Mouse (Mus musculus) limb, embryonic 14.5 days (tissue): ENCODE results near the gene Btbd3. TPM values are rescaled to one million over a fixed set of nuclear protein-coding genes. Genes with fewer than 3 reads are reported as not detected.

Experiments
- ATAC-seq: fragments of 200-750 bp; cut with Nextera tagmentation; 2 replicates; pipeline ENCODE4 v1.8.0; 2017; ENCODE audit warnings: low read depth, moderate number of reproducible peaks, moderate TSS enrichment; ENCODE audit not compliant: low FRiP score
- DNase-seq: peaks from one replicate; pipeline ENCODE4 v3.0.0-alpha.2; 2015; ENCODE audit warnings: low spot score
- H3K27ac ChIP-seq: fragments of 300-500 bp; sonication (generic); replicated peaks from 2 replicates; pipeline ENCODE4 v1.5.1; 2014; ENCODE audit warnings: low read depth, mild to moderate bottlenecking, low read length, moderate library complexity, mixed read lengths
- H3K27me3 ChIP-seq: fragments of 300-500 bp; sonication (generic); 2 replicates; pipeline ENCODE4 v1.6.1; 2014; ENCODE audit warnings: low read length, mixed read lengths; ENCODE audit not compliant: control insufficient read depth, insufficient read depth
- H3K36me3 ChIP-seq: fragments of 300-500 bp; sonication (generic); 2 replicates; pipeline ENCODE4 v1.6.1; 2014; ENCODE audit warnings: mild to moderate bottlenecking, low read length, moderate library complexity, mixed read lengths; ENCODE audit not compliant: control insufficient read depth, insufficient read depth
- H3K4me1 ChIP-seq: fragments of 300-500 bp; sonication (generic); 2 replicates; pipeline ENCODE4 v1.6.1; 2014; ENCODE audit warnings: antibody characterized with exemption, low read length, mixed read lengths; ENCODE audit not compliant: control insufficient read depth, insufficient read depth
- H3K4me2 ChIP-seq: fragments of 300-500 bp; sonication (generic); replicated peaks from 2 replicates; pipeline ENCODE4 v1.6.1; 2014; ENCODE audit warnings: low read depth, mild to moderate bottlenecking, low read length, moderate library complexity; ENCODE audit not compliant: severe bottlenecking
- H3K4me3 ChIP-seq: fragments of 300-500 bp; sonication (generic); replicated peaks from 2 replicates; pipeline ENCODE4 v1.5.1; 2014; ENCODE audit warnings: low read length
- H3K9ac ChIP-seq: fragments of 300-500 bp; sonication (generic); 2 replicates; pipeline ENCODE4 v1.6.1; 2014; ENCODE audit warnings: mild to moderate bottlenecking, low read depth, low read length, moderate library complexity; ENCODE audit not compliant: severe bottlenecking
- H3K9me3 ChIP-seq: fragments of 300-500 bp; sonication (generic); 2 replicates; pipeline ENCODE4 v1.6.1; 2016; ENCODE audit warnings: low read length; ENCODE audit not compliant: control insufficient read depth
- POLR2A ChIP-seq: fragments of 200-500 bp; IDR thresholded peaks from 2 replicates; pipeline ENCODE4 v1.8.0; 2012; ENCODE audit warnings: inconsistent platforms, mild to moderate bottlenecking, moderate library complexity, borderline replicate concordance; ENCODE audit not compliant: insufficient read depth, insufficient read length; ENCODE audit errors: extremely low read depth
- WGBS: fragments of 180-500 bp; shearing (Covaris S2); extraction: QIAGEN DNeasy Blood & Tissue Kit; methylation state at CpG from one replicate; pipeline ENCODE4 v1.1.7; 2014; 5-methylcytosine and 5-hydroxymethylcytosine counted together
- polyA plus RNA-seq, 2 experiments: library from polyadenylated mRNA; depleted of rRNA in 1 of 2; stranded (reverse) in 1 of 2; unstranded in 1 of 2; fragments of >200 nt; fragmentation: Nextera tagmentation in 1 of 2; extraction: Ambion mirVana in 1 of 2; gene quantifications; 2 replicates each; pipeline versions ENCODE4 v1.2.1 to v1.2.3; 2012 to 2014

The Btbd3 gene
- polyA plus RNA-seq, 2 experiments: 33.8 to 39.0 TPM

DNA sequence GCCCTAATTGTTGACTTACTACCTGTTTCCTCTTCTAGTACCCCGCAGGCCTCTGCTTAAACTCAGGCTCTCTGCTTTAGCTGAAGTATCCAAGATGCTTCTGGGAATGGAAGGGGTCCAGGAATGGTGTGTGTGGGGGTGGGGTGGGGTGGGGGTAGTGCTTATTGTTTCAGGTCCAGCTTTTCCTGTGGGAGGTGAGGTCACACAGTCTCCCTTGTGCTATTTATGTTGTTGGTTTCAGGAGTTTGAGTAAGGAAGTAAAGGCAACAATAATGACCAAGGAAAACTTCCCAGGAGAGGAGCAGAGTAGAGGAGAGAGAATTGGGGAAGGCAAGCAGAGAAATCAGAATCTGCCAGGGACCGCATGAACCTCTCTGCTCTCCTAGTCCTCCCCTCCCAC, 128.4 kb downstream of the Btbd3 start:
- H3K4me1 ChIP-seq: no peaks in the 10 kb centered on the region
- no peak for TF ChIP-seq POLR2A

DNA sequence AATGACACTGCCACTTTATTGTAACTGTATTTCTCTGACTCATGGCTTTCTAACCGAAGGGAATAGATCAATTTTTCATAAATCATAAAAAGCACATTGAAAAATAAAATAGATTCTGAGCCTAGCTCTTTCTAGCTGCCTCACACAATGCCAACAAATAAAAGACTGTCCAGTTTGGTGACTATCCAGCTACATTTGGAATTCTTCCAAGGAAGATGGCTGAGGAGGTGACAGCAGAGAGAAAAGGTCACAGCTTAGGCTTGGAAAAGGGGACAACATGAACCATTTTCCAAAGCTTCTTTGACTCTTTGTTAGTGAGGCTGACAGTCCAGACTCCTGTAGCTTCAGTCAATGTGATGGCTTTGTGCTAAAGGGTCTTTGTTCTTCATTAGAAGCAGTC, 132.2 kb downstream of the Btbd3 start:
- Histone ChIP-seq H3K4me3 (no peak overlapping the region), H3K36me3 (no peaks in the 10 kb centered on the region), H3K4me2 (no peak overlapping the region), H3K27me3 (no peaks in the 10 kb centered on the region), H3K9ac (no peak overlapping the region), H3K27ac (no peak overlapping the region), H3K4me1 (no peaks in the 10 kb centered on the region), H3K9me3 (no peaks in the 10 kb centered on the region)
- WGBS: 80% methylated on average over 1 of the region's 1 CpGs
- TF ChIP-seq POLR2A: no peak
- ATAC-seq (no peak), DNase-seq (no peak)

More for the DNA sequence above, 128.4 kb downstream of the Btbd3 start:
- ATAC-seq: no peak
- no peak overlapping the region for H3K27ac ChIP-seq
- 85% methylated on average over 2 of the region's 2 CpGs for WGBS
- no peak for DNase-seq
- no peak overlapping the region for H3K9ac ChIP-seq
- no peak overlapping the region for H3K4me2 ChIP-seq
- H3K9me3 ChIP-seq: no peaks in the 10 kb centered on the region
- H3K4me3 ChIP-seq: no peak overlapping the region
- no peaks in the 10 kb centered on the region for H3K27me3 ChIP-seq
- H3K36me3 ChIP-seq: no peaks in the 10 kb centered on the region

DNA sequence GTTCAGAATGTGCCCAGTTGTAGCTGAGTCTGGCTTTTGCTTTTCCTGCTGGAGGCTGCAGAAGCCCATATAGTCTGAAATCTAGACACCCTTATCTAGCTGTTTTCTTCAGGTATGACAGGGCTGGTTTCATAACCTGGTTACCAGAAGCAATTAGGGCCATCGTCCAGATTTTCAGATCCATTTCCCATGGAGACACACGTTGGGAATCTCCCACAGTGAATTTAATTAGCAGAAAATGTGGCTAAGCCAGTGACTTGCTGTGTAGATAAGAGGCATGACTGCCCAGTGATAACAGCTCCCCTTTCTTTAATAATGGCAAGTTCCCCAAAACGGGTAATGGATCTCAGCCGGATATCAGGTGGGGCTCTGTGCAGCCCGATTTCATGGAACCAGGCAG, 146.7 kb downstream of the Btbd3 start:
- Histone ChIP-seq H3K9me3 (no peaks in the 10 kb centered on the region), H3K4me1 (peaks cover 7% of the 10 kb centered on the region; the same call in 1 of the 2 replicates), H3K4me2 (no peak overlapping the region), H3K27ac (no peak overlapping the region), H3K36me3 (no peaks in the 10 kb centered on the region), H3K4me3 (no peak overlapping the region), H3K9ac (no peak overlapping the region), H3K27me3 (no peaks in the 10 kb centered on the region)
- 59% methylated on average over 5 of the region's 5 CpGs for WGBS
- DNase-seq: no peak
- no peak for ATAC-seq
- TF ChIP-seq POLR2A: no peak

DNA sequence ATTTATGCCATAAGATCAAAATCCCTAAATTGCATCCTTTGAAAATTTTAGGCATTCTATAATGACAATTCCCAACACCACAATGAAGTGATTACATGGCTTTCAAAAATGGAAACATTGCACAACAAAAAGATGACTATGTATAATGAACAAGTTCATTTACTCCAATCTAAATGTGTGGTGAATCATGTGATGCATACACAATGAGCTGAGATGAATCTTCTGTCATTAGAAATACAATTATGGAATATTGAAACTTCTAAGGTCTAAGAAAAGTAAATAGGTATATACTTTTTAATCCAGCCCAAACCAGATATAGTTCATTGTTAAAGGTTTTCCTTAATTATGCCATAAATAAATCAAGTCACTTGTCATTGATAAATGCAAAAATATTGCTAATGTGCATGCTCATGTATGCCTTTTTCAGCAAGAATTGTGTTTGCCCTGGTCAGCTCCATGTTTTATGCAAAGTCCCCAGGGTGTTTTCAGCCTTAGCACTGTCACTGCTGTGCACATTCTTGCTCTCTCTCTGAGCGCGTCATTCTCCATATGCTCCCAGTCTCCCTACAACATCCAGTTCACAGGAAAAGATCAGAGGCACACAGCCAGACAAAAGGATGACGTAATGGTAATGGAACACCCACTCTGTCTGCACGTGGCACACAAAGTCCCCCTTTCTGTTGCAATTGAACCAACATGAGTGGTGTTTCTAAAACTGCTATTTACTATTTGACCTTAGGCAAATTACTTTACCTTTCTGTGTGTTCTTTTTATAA, 149.6 kb downstream of the Btbd3 start:
- no peak overlapping the region for H3K4me2 ChIP-seq
- H3K27ac ChIP-seq: no peak overlapping the region
- no peak overlapping the region for H3K9ac ChIP-seq
- DNase-seq (peak; percentile 49), ATAC-seq (peak; percentile 82)
- no peaks in the 10 kb centered on the region for H3K27me3 ChIP-seq
- H3K9me3 ChIP-seq: no peaks in the 10 kb centered on the region
- no peak for TF ChIP-seq POLR2A
- no peak overlapping the region for H3K4me3 ChIP-seq
- peaks cover 7% of the 10 kb centered on the region; the same call in 1 of the 2 replicates for H3K4me1 ChIP-seq
- WGBS: 11% methylated on average over 4 of the region's 4 CpGs
- H3K36me3 ChIP-seq: no peaks in the 10 kb centered on the region

DNA sequence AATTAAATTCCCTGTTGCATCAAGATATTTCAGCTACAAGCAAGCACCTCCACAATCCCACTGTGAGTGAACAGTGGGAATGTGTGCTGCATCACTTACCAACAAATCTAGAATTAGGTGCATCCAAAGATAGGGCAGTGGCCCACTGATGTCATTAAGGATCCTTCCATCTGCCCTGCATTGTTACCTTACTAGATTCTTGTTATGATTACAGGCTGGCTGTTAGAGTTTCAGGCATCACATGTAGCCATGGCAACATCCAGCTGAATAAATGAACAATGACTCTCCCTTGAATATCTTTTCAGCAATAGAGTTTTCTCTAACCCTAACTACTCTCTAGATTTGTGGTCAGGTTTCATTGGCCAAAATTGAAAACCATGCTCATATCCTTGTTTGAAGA, 150.3 kb downstream of the Btbd3 start:
- no peak overlapping the region for H3K27ac ChIP-seq
- H3K27me3 ChIP-seq: no peaks in the 10 kb centered on the region
- TF ChIP-seq POLR2A: no peak
- no peak overlapping the region for H3K9ac ChIP-seq
- DNase-seq: no peak
- no peak for ATAC-seq
- H3K4me1 ChIP-seq: peaks cover 7% of the 10 kb centered on the region; the same call in 1 of the 2 replicates
- H3K36me3 ChIP-seq: no peaks in the 10 kb centered on the region
- no peaks in the 10 kb centered on the region for H3K9me3 ChIP-seq
- H3K4me3 ChIP-seq: no peak overlapping the region
- no peak overlapping the region for H3K4me2 ChIP-seq
